Mouse (Mus musculus): ENCODE data around the gene Mex3a.

Mex3a gene

GRCm38 (mm10) chr3:88544514-88544913 is 12.3 kb downstream of the Mex3a start:
- no peak for DNase-seq (ENCODE audit: low spot score in 2 of 2)

GRCm38 (mm10) chr3:88544955-88545591 is 12.9 kb downstream of the Mex3a start:
- DNase-seq (ENCODE audit: low spot score in 2 of 2) = no peak

GRCm38 (mm10) chr3:88546674-88547418 is 14.7 kb downstream of the Mex3a start:
- no peak for DNase-seq (ENCODE audit: low spot score in 2 of 2)

DNA sequence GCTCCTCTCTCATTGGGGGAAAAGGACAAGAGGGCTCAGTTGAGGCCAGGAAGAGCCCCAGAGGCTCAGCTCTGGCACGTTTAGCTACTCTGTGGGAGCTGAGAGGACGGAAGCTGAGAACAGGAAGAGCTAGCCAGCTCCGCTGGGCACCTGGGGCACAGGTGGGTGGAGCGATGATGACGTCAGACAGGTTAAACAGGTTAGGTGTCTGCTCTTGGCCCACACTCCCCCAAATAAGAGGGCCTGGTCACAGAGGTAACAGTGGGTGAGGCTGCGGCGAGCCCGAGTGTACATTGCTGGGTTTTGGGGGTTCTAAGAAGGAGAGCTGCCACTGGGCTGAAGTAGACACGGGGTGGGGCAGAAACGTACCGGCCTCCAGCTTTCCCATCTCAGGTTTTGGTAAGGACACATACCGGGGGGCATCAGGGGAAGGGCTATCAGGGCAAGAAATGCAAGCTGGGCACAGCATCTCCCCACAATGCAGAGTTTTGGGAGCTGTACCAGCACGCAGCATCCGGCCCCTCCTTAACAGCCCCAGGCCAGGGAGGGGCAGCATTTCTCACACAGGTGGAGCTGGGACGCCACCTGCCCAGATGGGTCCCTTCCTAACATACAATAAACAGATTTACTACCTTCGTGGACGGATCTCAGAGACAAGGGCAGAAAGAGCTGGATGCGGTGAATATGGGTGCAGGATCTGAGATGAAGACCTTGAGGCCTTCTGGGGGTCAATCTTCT is 16.2 kb downstream of the Mex3a start, which contains the start of gene Rab25:
TSS of gene Rab25 (minus strand) at position 121 of the 738 bp plus-strand sequence.
- DNase-seq (ENCODE audit: low spot score in 2 of 2) = peak; percentile 70 to 78

- no peak for DNase-seq (ENCODE audit: low spot score in 2 of 2)
These were observed 19.4 kb downstream of the Mex3a start for GRCm38 (mm10) chr3:88551586-88551985.

- DNase-seq (ENCODE audit: low spot score in 2 of 2) = no peak
These were observed 20.0 kb downstream of the Mex3a start for GRCm38 (mm10) chr3:88552082-88552645.

GRCm38 (mm10) chr3:88552676-88553524 is 20.7 kb downstream of the Mex3a start, which contains the start of gene Lamtor2:
Gene Lamtor2, minus strand, starts transcription at chr3:88553074.
- DNase-seq (ENCODE audit: low spot score in 2 of 2) = peak; percentile 97 to 98

- DNase-seq (ENCODE audit: low spot score in 2 of 2) = peak; percentile 89 to 90
These were observed 21.3 kb downstream of the Mex3a start, which contains the start of gene Ubqln4 for GRCm38 (mm10) chr3:88553525-88553879. Gene Ubqln4, plus strand, starts transcription at chr3:88553758.

- peak in 1 of 2 experiments; percentile 35 for DNase-seq (ENCODE audit: low spot score in 2 of 2)
These were observed 21.8 kb downstream of the Mex3a start for GRCm38 (mm10) chr3:88553880-88554586.

- no peak for DNase-seq (ENCODE audit: low spot score in 2 of 2)
These were observed 22.9 kb downstream of the Mex3a start for GRCm38 (mm10) chr3:88555069-88555605.

DNA sequence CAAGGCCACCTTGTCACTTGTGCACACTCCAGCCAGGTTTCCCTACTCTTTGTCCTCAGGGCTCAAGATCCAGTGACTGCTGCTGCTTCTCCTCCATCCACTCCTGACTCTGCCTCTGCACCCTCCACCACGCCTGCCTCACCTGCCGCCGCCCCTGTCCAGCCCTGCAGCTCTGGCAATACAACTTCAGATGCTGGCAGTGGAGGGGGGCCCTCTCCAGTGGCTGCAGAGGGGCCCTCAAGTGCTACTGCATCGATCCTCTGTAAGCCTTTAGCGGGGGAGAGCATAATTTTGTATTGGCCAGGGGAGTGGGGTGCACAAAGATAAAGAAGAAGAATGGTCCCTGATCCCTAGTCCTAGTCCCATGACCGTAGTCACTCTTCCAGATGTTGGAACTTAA is 23.5 kb downstream of the Mex3a start:
- DNase-seq (ENCODE audit: low spot score in 2 of 2) = no peak

- DNase-seq (ENCODE audit: low spot score in 2 of 2) = no peak
These were observed 24.4 kb downstream of the Mex3a start for GRCm38 (mm10) chr3:88556616-88557015.

- DNase-seq (ENCODE audit: low spot score in 2 of 2) = no peak
These were observed 27.4 kb downstream of the Mex3a start for GRCm38 (mm10) chr3:88559596-88559995.

- no peak for DNase-seq (ENCODE audit: low spot score in 2 of 2)
These were observed 29.8 kb downstream of the Mex3a start for GRCm38 (mm10) chr3:88561989-88562388.

GRCm38 (mm10) chr3:88563442-88563841 is 31.2 kb downstream of the Mex3a start:
- DNase-seq (ENCODE audit: low spot score in 2 of 2) = no peak

GRCm38 (mm10) chr3:88563966-88564365 is 31.8 kb downstream of the Mex3a start:
- no peak for DNase-seq (ENCODE audit: low spot score in 2 of 2)

- no peak for DNase-seq (ENCODE audit: low spot score in 2 of 2)
These were observed 33.9 kb downstream of the Mex3a start for GRCm38 (mm10) chr3:88566116-88566515.

DNA sequence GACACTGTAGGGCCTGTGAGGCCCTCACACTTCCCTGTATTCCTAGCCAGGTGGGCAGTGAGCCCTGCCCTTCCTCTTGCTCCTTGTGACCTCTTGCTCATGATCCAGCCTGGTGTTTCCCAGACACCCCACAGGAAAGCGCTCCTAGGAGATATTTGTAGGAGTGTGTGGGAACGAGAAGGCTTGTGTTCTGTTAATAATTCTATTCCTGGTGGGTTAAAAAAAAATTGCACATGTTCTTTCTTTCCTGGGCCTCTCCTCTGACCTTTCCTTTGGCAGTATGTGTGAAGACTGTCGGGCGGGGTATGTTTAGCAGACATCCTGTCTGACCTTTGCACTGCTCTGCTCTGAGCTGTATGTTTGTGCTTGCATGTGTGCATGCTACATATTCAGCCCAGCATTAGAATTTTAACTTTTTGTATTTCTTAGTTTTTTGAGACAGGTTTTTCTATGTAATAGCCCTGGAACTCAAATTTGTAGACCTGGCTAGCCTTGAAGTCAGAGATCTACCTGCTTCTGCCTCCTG is 34.4 kb downstream of the Mex3a start:
- no peak for DNase-seq (ENCODE audit: low spot score in 2 of 2)

- peak in 1 of 2 experiments; percentile 48 for DNase-seq (ENCODE audit: low spot score in 2 of 2)
These were observed 35.7 kb downstream of the Mex3a start for GRCm38 (mm10) chr3:88567892-88568291.

DNA sequence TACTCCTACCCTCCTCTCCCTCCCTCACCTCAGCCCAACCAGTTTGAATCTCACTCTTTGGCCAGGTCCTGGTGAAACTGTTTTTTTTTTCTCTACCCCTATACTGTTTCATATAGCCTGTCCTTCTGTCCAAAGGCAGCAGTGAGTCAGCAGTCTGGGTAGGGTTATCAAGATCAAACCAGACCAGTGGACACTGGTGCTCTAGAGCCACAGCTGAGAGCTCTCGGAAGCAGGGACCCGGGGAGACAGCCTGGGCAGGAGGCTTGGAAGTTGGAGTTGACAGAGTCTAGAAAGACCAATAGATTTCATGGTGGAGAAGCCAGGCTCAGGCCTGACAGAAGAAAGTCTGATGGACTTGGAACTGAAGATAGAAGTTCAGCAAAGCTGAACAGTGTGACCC is 36.4 kb downstream of the Mex3a start:
- DNase-seq (ENCODE audit: low spot score in 2 of 2) = no peak

Data from urinary bladder, postnatal 36 days (tissue).